Mouse (Mus musculus): ENCODE results near the gene Gm42674.

Gene Gm42674

GRCm38 (mm10) chr3:90623435-90624071, 21.8 kb downstream of the Gm42674 start:
- DNase-seq (ENCODE audit: low spot score): peak; percentile 77

- no peak for DNase-seq (ENCODE audit: low spot score)
Observed at GRCm38 (mm10) chr3:90625496-90625895, 23.8 kb downstream of the Gm42674 start.

- no peak for DNase-seq (ENCODE audit: low spot score)
Observed at GRCm38 (mm10) chr3:90626266-90627021, 24.7 kb downstream of the Gm42674 start.

GRCm38 (mm10) chr3:90627366-90627765, 25.7 kb downstream of the Gm42674 start:
- DNase-seq (ENCODE audit: low spot score): no peak

GRCm38 (mm10) chr3:90627807-90628206, 26.1 kb downstream of the Gm42674 start:
- DNase-seq (ENCODE audit: low spot score): no peak

- no peak for DNase-seq (ENCODE audit: low spot score)
Observed at GRCm38 (mm10) chr3:90629298-90629697, 27.6 kb downstream of the Gm42674 start.

- no peak for DNase-seq (ENCODE audit: low spot score)
Observed at GRCm38 (mm10) chr3:90631984-90632383, 30.3 kb downstream of the Gm42674 start.

- DNase-seq (ENCODE audit: low spot score): no peak
Observed at GRCm38 (mm10) chr3:90638511-90639275, 37.0 kb downstream of the Gm42674 start.

- no peak for DNase-seq (ENCODE audit: low spot score)
Observed at GRCm38 (mm10) chr3:90639511-90640154, 37.9 kb downstream of the Gm42674 start.

- no peak for DNase-seq (ENCODE audit: low spot score)
Observed at GRCm38 (mm10) chr3:90640981-90641380, 39.3 kb downstream of the Gm42674 start.

GRCm38 (mm10) chr3:90644220-90644619, 42.5 kb downstream of the Gm42674 start:
- DNase-seq (ENCODE audit: low spot score): peak; percentile 42

GRCm38 (mm10) chr3:90647291-90647690, 45.6 kb downstream of the Gm42674 start:
- DNase-seq (ENCODE audit: low spot score): no peak

GRCm38 (mm10) chr3:90648981-90649380, 47.3 kb downstream of the Gm42674 start:
- no peak for DNase-seq (ENCODE audit: low spot score)

GRCm38 (mm10) chr3:90649832-90650231, 48.1 kb downstream of the Gm42674 start:
- DNase-seq (ENCODE audit: low spot score): no peak

- peak; percentile 74 for DNase-seq (ENCODE audit: low spot score)
Observed at GRCm38 (mm10) chr3:90652878-90653508, 51.3 kb downstream of the Gm42674 start.

GRCm38 (mm10) chr3:90653717-90654116, 52.0 kb downstream of the Gm42674 start, which contains the start of gene S100a7a:
Gene S100a7a (plus strand): TSS chr3:90654017.
- DNase-seq (ENCODE audit: low spot score): no peak
